Mouse (Mus musculus) lung, postnatal 0 days (tissue): ENCODE measurements around the gene Cyp2t4.

Experiments
- CTCF ChIP-seq: IDR thresholded peaks from 2 replicates; pipeline ENCODE4 v1.5.1; 2016; ENCODE audit warnings: antibody characterized with exemption, mild to moderate bottlenecking
- EP300 ChIP-seq: IDR thresholded peaks from 2 replicates; pipeline ENCODE4 v1.6.1; 2016; ENCODE audit warnings: antibody characterized with exemption, mild to moderate bottlenecking, control low read depth

GRCm38 (mm10) chr7:27133156-27133555 lies 20.4 kb upstream of the Cyp2t4 start:
- TF ChIP-seq CTCF (no peak), EP300 (no peak)
